Mouse (Mus musculus) ES-E14 (cell line): ENCODE measurements around the gene Tbce.

Experiments
- MAFK ChIP-seq: IDR thresholded peaks from 2 replicates; pipeline ENCODE4 v1.6.1; 2014; ENCODE audit warnings: mild to moderate bottlenecking, low read depth, low read length, inconsistent platforms; ENCODE audit not compliant: insufficient read depth
- ZC3H11A ChIP-seq: IDR thresholded peaks from 2 replicates; pipeline ENCODE4 v1.6.1; 2012; ENCODE audit warnings: low read depth, mild to moderate bottlenecking, inconsistent platforms, low read length, borderline replicate concordance
- ZNF384 ChIP-seq: IDR thresholded peaks from 2 replicates; pipeline ENCODE4 v1.6.1; 2012; ENCODE audit warnings: low read depth, low read length, inconsistent platforms

DNA sequence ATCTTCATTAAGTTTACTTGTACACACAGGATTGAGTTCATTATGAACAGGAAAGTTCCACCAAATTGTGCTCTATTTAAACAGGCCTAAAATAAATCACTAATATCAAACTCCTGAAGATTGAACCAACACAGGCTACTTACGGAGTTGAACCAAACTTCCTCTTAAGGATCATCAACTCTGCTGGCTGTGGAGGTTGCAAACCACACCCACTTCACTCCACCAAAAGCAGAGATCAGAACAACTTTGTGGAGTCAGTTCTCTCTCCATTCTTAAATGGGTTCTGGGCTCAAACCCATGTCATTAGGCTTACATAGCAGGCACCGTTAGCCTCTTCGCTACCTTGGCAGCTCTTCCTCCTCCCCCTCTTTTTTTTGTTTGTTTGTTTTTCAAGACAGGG, 20.6 kb downstream of the Tbce start:
- TF ChIP-seq MAFK (no peak), ZNF384 (no peak), ZC3H11A (no peak)
